Mouse (Mus musculus) embryonic facial prominence, embryonic 13.5 days (tissue): ENCODE measurements around the gene Mn1. TPM values are rescaled to one million over a fixed set of nuclear protein-coding genes. Genes with fewer than 3 reads are reported as not detected.

Experiments used
- ATAC-seq: fragments of 200-750 bp; cut with Nextera tagmentation; 2 replicates; pipeline ENCODE4 v1.8.0; 2017; ENCODE audit warnings: low read depth; ENCODE audit not compliant: insufficient number of reproducible peaks, insufficient read depth, low FRiP score, low TSS enrichment
- H3K27ac ChIP-seq: fragments of 300-500 bp; sonication (generic); 2 replicates; pipeline ENCODE4 v1.5.1; 2015; ENCODE audit warnings: moderate library complexity, mild to moderate bottlenecking, inconsistent platforms
- H3K27me3 ChIP-seq: fragments of 300-500 bp; sonication (generic); 2 replicates; pipeline ENCODE4 v1.6.1; 2015; ENCODE audit warnings: mild to moderate bottlenecking, inconsistent platforms
- H3K36me3 ChIP-seq: fragments of 300-500 bp; sonication (generic); 2 replicates; pipeline ENCODE4 v1.6.1; 2015; ENCODE audit warnings: mild to moderate bottlenecking, inconsistent platforms
- H3K4me1 ChIP-seq: fragments of 300-500 bp; sonication (generic); 2 replicates; pipeline ENCODE4 v1.6.1; 2015; ENCODE audit warnings: inconsistent platforms
- H3K4me2 ChIP-seq: fragments of 300-500 bp; sonication (generic); 2 replicates; pipeline ENCODE4 v1.6.1; 2015; ENCODE audit warnings: moderate library complexity, mild to moderate bottlenecking, inconsistent platforms
- H3K4me3 ChIP-seq: fragments of 300-500 bp; sonication (generic); 2 replicates; pipeline ENCODE4 v1.5.1; 2015; ENCODE audit warnings: mild to moderate bottlenecking, inconsistent platforms
- H3K9ac ChIP-seq: fragments of 300-500 bp; sonication (generic); 2 replicates; pipeline ENCODE4 v1.6.1; 2015; ENCODE audit warnings: mild to moderate bottlenecking, inconsistent platforms
- H3K9me3 ChIP-seq: fragments of 300-500 bp; sonication (generic); 2 replicates; pipeline ENCODE4 v1.6.1; 2016; ENCODE audit warnings: inconsistent platforms
- WGBS: fragments of 180-500 bp; shearing (Covaris S2); methylation state at CpG from one replicate; pipeline ENCODE4 v1.1.7; 2015; ENCODE audit warnings: mixed read lengths; 5-methylcytosine and 5-hydroxymethylcytosine counted together
- polyA plus RNA-seq: library from polyadenylated mRNA; unstranded; fragments of >200 nt; fragmentation: Nextera tagmentation; extraction: Ambion mirVana; gene quantifications from 2 replicates; pipeline ENCODE4 v1.2.1, GENCODE M21; 2015

Gene Mn1
- polyA plus RNA-seq, 1 experiment from 2014 or later, result 51.3 TPM

DNA sequence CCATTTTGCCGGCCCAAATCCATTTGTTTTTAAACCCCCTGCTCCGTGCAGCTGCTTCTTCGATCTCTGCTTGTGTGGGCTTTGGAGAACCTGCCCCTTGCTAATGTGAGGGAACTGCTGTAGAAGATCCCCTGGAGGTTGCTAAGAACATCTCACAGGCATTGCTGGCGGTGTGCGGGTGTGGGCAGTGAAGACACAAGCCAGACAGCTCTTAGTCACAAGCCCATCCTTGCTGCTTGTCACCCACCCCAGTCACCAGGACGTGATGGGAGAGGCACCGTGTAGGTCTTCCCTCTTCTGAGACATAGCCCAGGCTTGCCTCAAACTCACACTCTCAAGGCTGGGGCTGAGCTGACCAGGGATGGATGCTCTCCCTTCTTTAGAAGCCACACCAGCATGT, 20.0 kb downstream of the Mn1 start:
- WGBS, result 72% methylated on average over 7 of the region's 7 CpGs
- peaks cover 56% of the 10 kb centered on the region for H3K36me3 ChIP-seq
- H3K4me1 ChIP-seq, result peaks cover 68% of the 10 kb centered on the region
- no peak overlapping the region for H3K27ac ChIP-seq
- H3K9ac ChIP-seq, result no peak overlapping the region
- no peak for ATAC-seq
- no peak overlapping the region for H3K4me3 ChIP-seq
- H3K9me3 ChIP-seq, result no peaks in the 10 kb centered on the region
- no peak overlapping the region for H3K4me2 ChIP-seq
- H3K27me3 ChIP-seq, result no peaks in the 10 kb centered on the region

DNA sequence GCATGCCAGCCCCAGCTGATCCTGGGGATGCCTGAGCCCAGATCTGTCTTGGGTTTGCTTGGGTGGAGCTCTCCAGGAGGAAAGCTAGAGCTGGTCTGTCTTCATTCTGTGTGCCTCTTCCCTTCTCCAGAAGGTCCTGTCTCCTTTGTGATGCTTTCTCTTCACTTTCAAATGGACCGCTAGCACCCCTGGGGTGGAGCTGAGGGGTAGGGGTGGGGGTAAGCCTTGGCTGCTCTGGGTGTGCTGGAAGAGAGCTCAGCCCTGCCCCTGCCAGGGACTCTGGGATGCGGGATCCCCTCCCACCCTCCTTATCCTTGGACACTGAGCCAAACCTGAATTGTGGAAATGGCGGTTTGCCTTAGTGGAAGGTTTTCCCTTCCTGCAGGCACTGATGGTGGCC, 21.2 kb downstream of the Mn1 start:
- H3K36me3 ChIP-seq, result peaks cover 66% of the 10 kb centered on the region
- H3K9ac ChIP-seq, result no peak overlapping the region
- H3K9me3 ChIP-seq, result no peaks in the 10 kb centered on the region
- peaks cover 59% of the 10 kb centered on the region for H3K4me1 ChIP-seq
- no peak overlapping the region for H3K4me2 ChIP-seq
- H3K4me3 ChIP-seq, result no peak overlapping the region
- ATAC-seq, result no peak
- no peak overlapping the region for H3K27ac ChIP-seq
- no peaks in the 10 kb centered on the region for H3K27me3 ChIP-seq
- 81% methylated on average over 3 of the region's 3 CpGs for WGBS

DNA sequence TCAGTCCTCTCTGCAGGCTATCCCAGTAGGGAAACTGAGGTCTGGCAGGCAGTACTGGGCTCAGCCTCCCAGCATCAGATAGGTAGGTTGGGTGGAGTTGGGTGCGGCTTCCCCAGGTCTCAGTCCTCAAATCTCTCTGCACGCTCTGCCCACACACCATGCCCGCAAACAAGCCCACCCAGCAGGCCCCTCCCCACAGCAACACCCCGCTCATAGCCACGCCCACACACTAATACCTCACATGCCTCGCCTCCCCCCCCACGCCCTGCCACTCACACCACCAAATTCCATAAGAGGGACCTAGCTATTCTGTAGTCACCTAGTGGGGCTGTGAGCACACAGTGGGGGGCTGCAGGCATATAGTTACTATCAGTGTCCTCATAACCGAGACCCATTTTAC, 21.7 kb downstream of the Mn1 start:
- H3K9me3 ChIP-seq, result no peaks in the 10 kb centered on the region
- H3K36me3 ChIP-seq, result peaks cover 65% of the 10 kb centered on the region
- no peak overlapping the region for H3K27ac ChIP-seq
- H3K27me3 ChIP-seq, result no peaks in the 10 kb centered on the region
- ATAC-seq, result no peak
- no peak overlapping the region for H3K4me2 ChIP-seq
- no peak overlapping the region for H3K4me3 ChIP-seq
- H3K9ac ChIP-seq, result no peak overlapping the region
- WGBS, result 88% methylated on average over 8 of the region's 8 CpGs
- H3K4me1 ChIP-seq, result peaks cover 55% of the 10 kb centered on the region

DNA sequence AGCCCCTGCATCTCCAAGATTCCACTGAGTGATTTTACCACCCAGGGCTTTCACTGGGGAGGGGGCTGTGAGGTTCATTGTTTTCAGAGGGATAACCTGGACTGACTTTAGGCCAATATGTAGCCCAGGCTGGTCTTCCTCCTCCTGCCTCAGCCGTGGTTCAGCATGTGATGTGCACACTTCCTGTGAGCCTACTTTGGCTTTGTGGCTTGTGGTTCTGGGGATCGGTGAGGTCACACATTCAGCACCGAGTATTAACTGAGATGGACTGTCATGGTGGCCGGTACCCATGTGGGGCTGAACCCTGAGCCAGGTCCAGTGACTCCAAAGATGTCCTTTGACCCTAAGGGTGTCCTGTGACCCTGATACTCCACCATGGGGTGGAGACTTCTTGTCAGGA, 23.1 kb downstream of the Mn1 start:
- ATAC-seq, result no peak
- H3K27me3 ChIP-seq, result no peaks in the 10 kb centered on the region
- no peaks in the 10 kb centered on the region for H3K9me3 ChIP-seq
- no peak overlapping the region for H3K4me3 ChIP-seq
- no peak overlapping the region for H3K27ac ChIP-seq
- no peak overlapping the region for H3K4me2 ChIP-seq
- H3K9ac ChIP-seq, result no peak overlapping the region
- H3K4me1 ChIP-seq, result peaks cover 48% of the 10 kb centered on the region
- peaks cover 67% of the 10 kb centered on the region for H3K36me3 ChIP-seq
- 87% methylated on average over 4 of the region's 4 CpGs for WGBS

DNA sequence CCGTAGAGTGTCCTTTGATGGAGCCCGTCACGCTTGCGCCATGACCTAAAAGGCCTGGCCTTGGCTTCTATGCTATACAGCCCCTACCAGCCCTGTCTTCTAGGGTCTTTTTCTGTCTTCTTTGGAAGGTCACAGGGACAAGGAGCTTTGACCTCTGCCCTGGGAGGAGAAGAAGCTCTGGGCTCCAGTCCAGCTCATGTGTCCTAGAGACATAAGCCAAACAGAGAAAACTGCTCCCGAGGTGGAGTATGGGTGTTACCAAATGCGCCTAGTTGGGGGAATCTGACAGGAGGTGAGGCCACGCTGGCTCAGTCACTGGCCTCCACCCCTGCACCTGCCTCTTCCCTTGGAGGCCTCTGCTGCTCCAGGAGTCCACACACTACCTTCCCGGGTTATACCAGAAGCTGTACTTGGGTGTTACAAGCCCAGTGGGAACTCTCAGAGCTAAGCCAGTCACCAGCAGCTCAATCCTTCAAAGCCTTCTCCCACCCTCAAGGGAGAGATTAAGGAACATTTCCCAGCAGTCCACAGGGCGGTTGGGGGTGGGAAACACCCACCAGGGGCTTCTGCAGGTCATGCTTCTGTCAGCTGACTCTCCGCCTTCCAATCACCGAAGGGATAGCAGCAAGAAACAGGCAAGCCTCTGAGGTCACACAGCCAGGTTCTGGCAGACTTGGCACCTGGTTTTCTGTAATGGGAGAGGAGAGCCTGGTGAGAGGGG, 25.1 kb downstream of the Mn1 start:
- H3K36me3 ChIP-seq, result peaks cover 73% of the 10 kb centered on the region
- no peak for ATAC-seq
- H3K4me3 ChIP-seq, result no peak overlapping the region
- peaks cover 31% of the 10 kb centered on the region for H3K4me1 ChIP-seq
- H3K27me3 ChIP-seq, result no peaks in the 10 kb centered on the region
- H3K27ac ChIP-seq, result no peak overlapping the region
- WGBS, result 80% methylated on average over 11 of the region's 11 CpGs
- H3K9me3 ChIP-seq, result no peaks in the 10 kb centered on the region
- no peak overlapping the region for H3K4me2 ChIP-seq
- no peak overlapping the region for H3K9ac ChIP-seq

DNA sequence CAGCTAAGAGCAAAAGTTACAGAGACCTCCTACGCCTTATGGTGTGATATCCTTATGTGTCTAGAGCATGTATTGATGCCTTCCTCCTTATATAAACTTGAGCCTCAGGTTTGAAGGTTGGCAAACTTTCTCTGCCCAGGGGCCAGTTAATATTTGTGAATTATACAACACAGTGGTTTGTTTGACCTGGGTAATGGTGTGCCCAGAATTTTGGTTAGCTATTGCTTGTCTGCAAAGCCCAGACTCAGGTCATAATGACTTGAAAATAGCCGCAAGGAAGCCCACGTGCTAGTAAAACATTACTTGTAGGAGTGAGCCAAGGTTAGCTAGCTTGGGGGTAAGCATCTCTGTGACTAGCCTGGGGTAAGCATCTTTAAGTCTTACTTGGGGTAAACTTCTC, 26.5 kb downstream of the Mn1 start:
- Histone ChIP-seq H3K36me3 (peaks cover 78% of the 10 kb centered on the region), H3K4me1 (peaks cover 19% of the 10 kb centered on the region)
- WGBS, result 87% methylated on average over 3 of the region's 3 CpGs

DNA sequence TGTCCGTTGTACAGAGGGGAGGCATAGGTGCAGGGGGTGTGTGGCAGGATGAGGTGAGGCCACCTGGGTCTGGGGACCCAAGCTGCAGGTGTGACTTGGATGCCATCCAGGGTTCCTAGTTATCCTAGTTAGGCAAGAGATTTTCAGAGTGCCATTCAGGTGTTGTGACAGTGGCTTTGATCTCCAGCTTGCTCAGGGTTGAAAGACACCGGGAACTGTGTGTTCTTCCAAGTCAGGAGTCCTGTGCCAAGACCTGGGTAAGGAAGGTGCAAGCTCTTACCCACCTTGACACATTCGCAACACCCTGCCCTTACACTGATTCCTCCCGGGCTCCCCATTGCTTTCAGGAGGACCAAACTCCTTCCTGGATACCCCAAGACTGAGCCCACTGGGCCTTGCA, 27.2 kb downstream of the Mn1 start:
- Histone ChIP-seq H3K4me2 (no peak overlapping the region), H3K9me3 (no peaks in the 10 kb centered on the region), H3K27ac (no peak overlapping the region), H3K4me3 (no peak overlapping the region), H3K4me1 (peaks cover 17% of the 10 kb centered on the region), H3K9ac (no peak overlapping the region), H3K27me3 (no peaks in the 10 kb centered on the region), H3K36me3 (peaks cover 80% of the 10 kb centered on the region)
- 79% methylated on average over 4 of the region's 4 CpGs for WGBS
- no peak for ATAC-seq

More for the DNA sequence above, 26.5 kb downstream of the Mn1 start:
- H3K9me3 ChIP-seq, result no peaks in the 10 kb centered on the region
- no peak overlapping the region for H3K27ac ChIP-seq
- H3K27me3 ChIP-seq, result no peaks in the 10 kb centered on the region
- H3K9ac ChIP-seq, result no peak overlapping the region
- no peak for ATAC-seq
- H3K4me2 ChIP-seq, result no peak overlapping the region
- no peak overlapping the region for H3K4me3 ChIP-seq

DNA sequence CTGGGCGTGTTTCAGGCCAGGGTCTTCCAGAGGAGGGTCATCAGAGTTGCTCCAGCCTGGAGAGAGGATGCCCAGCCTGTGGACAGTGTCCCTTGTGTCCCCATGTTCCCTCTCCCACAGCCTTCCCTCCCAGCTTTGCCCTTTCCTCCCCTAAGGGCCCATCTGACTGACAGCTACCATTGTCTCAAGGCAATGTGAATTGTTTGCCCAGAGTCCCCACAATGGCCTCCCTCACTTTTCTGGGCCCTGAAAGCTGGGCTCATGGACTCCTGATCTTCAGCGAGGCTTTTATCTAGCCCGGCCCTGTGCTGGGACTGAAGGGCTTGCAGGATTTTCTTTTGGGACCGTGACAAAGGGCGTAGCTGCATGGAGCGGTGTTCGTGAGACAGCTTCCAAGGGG, 29.5 kb downstream of the Mn1 start:
- H3K36me3 ChIP-seq, result peaks cover 83% of the 10 kb centered on the region
- WGBS, result 54% methylated on average over 7 of the region's 7 CpGs
- H3K4me3 ChIP-seq, result no peak overlapping the region
- H3K9ac ChIP-seq, result no peak overlapping the region
- ATAC-seq, result no peak
- H3K27ac ChIP-seq, result no peak overlapping the region
- H3K27me3 ChIP-seq, result no peaks in the 10 kb centered on the region
- peaks cover 13% of the 10 kb centered on the region for H3K4me1 ChIP-seq
- no peaks in the 10 kb centered on the region for H3K9me3 ChIP-seq
- no peak overlapping the region for H3K4me2 ChIP-seq

DNA sequence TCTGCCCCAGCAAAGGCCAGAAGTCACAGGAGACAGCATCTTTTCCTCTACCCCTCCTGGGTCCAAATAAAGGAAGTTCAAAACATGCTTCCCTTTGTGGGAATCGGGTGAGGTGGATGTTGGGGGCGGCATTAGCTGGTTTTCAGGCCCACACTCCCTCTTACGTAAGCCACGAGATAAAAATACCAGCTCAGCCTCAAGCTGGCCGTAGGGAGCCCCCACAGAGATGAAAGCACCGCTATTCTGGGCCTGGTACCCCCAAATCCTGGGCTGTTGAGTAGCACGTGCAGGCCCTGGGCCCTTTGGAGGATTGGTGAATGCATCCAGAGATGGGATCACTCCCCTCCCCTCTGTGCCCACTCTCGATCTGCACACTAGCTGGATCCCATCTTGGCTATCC, 32.5 kb downstream of the Mn1 start:
- Histone ChIP-seq H3K4me1 (no peaks in the 10 kb centered on the region; the same call in 1 of the 2 replicates), H3K4me3 (no peak overlapping the region), H3K9ac (0 out of 2 replicates have a peak overlapping the region, but pooled peaks have one; percentile 40), H3K36me3 (peaks cover 84% of the 10 kb centered on the region), H3K27ac (no peak overlapping the region), H3K4me2 (no peak overlapping the region), H3K9me3 (no peaks in the 10 kb centered on the region), H3K27me3 (no peaks in the 10 kb centered on the region)
- ATAC-seq, result no peak
- WGBS, result 59% methylated on average over 8 of the region's 8 CpGs

DNA sequence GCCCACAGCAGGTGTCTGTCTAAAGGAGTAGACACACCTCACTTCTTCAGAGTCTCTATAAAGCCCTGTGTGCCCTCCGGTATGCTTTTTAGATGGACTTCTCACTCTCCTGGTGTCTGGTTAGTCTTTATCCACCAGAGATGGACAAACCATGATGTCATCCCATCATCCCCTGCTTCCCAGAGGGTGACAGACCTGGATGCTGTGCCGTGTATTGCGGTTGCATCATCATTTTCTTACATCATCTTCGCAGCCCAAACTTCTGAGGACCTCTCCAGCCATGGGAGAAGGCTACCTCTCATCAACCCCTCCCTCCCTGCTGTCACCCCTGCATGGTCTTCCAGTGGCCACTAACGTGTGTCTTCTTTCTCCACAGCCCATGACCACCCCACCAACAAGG, 37.1 kb downstream of the Mn1 start:
- Histone ChIP-seq H3K4me3 (no peak overlapping the region), H3K9me3 (no peaks in the 10 kb centered on the region), H3K9ac (no peak overlapping the region), H3K4me1 (no peaks in the 10 kb centered on the region), H3K27me3 (no peaks in the 10 kb centered on the region), H3K27ac (no peak overlapping the region), H3K4me2 (no peak overlapping the region), H3K36me3 (peaks cover 89% of the 10 kb centered on the region)
- ATAC-seq, result no peak
- 85% methylated on average over 5 of the region's 5 CpGs for WGBS

DNA sequence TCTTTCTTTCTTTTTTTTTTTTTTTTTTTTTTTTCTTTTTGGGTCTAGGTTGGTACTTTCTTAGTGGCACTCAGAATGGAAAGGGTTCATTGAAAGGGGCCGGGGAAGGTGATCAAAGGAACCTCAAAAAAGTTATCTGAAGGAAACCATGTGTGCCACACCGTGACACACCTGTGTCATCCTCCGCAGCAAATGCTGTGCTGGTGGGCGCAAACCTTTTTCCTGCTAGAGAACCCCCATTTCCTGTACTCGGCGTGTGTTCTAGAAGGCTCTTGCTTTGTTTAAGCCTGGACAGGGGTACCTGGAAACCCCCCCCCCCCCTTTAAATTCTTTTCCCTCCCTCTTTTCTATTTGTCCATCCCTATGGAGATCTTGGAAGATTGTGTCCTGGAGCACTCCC, 37.7 kb downstream of the Mn1 start:
- Histone ChIP-seq H3K27me3 (no peaks in the 10 kb centered on the region), H3K36me3 (peaks cover 83% of the 10 kb centered on the region), H3K9ac (no peak overlapping the region), H3K27ac (no peak overlapping the region), H3K4me3 (no peak overlapping the region), H3K4me1 (no peaks in the 10 kb centered on the region), H3K4me2 (no peak overlapping the region), H3K9me3 (no peaks in the 10 kb centered on the region)
- 95% methylated on average over 6 of the region's 6 CpGs for WGBS
- ATAC-seq, result no peak

DNA sequence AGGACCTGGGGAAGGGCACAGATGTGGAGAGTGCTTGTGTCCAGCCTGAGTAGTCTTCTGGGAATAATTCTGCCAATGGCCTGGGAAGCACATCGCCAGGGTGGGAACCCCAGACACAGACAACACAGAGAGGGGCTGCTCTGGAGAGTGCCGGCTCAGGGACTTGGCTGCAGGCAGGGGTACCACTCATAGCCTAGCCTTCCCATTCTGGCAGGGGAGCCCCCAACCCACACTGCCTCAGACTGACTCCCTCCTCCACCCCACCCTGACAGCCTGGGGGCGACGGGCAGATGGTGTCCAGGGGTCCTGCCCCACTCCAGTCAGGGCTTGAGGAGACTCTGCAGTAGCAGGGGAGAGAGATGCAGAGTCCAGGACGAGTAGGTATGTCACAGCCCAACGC, 41.5 kb downstream of the Mn1 start:
- Histone ChIP-seq H3K36me3 (peaks cover 53% of the 10 kb centered on the region), H3K9me3 (no peaks in the 10 kb centered on the region), H3K27ac (0 out of 2 replicates have a peak overlapping the region, but pooled peaks have one; percentile 11), H3K4me3 (no peak overlapping the region), H3K9ac (no peak overlapping the region), H3K27me3 (no peaks in the 10 kb centered on the region), H3K4me2 (no peak overlapping the region), H3K4me1 (no peaks in the 10 kb centered on the region)
- ATAC-seq, result no peak
- WGBS, result 87% methylated on average over 6 of the region's 6 CpGs
